Mouse (Mus musculus) adrenal gland, postnatal 14 days (tissue): ENCODE data around the gene Ubn2. TPM values are rescaled to one million over a fixed set of nuclear protein-coding genes. Genes with fewer than 3 reads are reported as not detected.
"Not testable (repeated sequence)": the region's sequence is repeated elsewhere in the genome, so short reads cannot be mapped to it uniquely, and the experiment has no call there.

Source experiments
- DNase-seq: peaks from one replicate; pipeline ENCODE4 v3.0.0; 2021; ENCODE audit warnings: mixed read lengths
- long read RNA-seq, 2 experiments: library from polyadenylated mRNA; stranded (forward); transcript quantifications; one replicate each; pipeline ENCODE4 v2.0.0; 2021
- total RNA-seq: library from RNA; stranded (reverse); gene quantifications from 2 replicates; pipeline ENCODE4 v1.2.3, GENCODE M21; 2021

The Ubn2 gene
- 27.6 and 29.0 TPM in 2 replicates for total RNA-seq
- long read RNA-seq, experiment 1, full-length matches to known transcripts: 4 of 17 reads
- long read RNA-seq, experiment 1, partial matches to known transcripts: 1 of 17 reads
- long read RNA-seq, experiment 1, other reads (novel, unspliced or antisense): 12 of 17 reads
- long read RNA-seq, experiment 2, full-length matches to known transcripts: 1 of 11 reads
- long read RNA-seq, experiment 2, partial matches to known transcripts: 1 of 11 reads
- long read RNA-seq, experiment 2, other reads (novel, unspliced or antisense): 9 of 11 reads

GRCm38 (mm10) chr6:38433261-38434033, at the start of gene Ubn2:
TSS of gene Ubn2 (plus strand) at chr6:38433950.
- DNase-seq: peak; percentile 98

- peak; percentile 33 for DNase-seq
Measured at GRCm38 (mm10) chr6:38389671-38390070, 44.1 kb upstream of the Ubn2 start.

- DNase-seq: not testable (repeated sequence)
Measured at GRCm38 (mm10) chr6:38432457-38432856, 1.3 kb upstream of the Ubn2 start.

GRCm38 (mm10) chr6:38434055-38435023, 589 bp downstream of the Ubn2 start:
- DNase-seq: peak; percentile 79

GRCm38 (mm10) chr6:38443842-38444241, 10.1 kb downstream of the Ubn2 start:
- no peak for DNase-seq

GRCm38 (mm10) chr6:38448295-38448694, 14.5 kb downstream of the Ubn2 start:
- DNase-seq: no peak

GRCm38 (mm10) chr6:38453049-38453448, 19.3 kb downstream of the Ubn2 start:
- DNase-seq: no peak

GRCm38 (mm10) chr6:38456425-38456824, 22.7 kb downstream of the Ubn2 start:
- DNase-seq: not testable (repeated sequence)

- DNase-seq: no peak
Measured at GRCm38 (mm10) chr6:38458075-38458474, 24.3 kb downstream of the Ubn2 start.

- no peak for DNase-seq
Measured at GRCm38 (mm10) chr6:38469591-38469990, 35.8 kb downstream of the Ubn2 start.

GRCm38 (mm10) chr6:38481694-38482371, 48.1 kb downstream of the Ubn2 start:
- DNase-seq: no peak

- peak; percentile 65 for DNase-seq
Measured at GRCm38 (mm10) chr6:38492550-38492949, 58.8 kb downstream of the Ubn2 start.

- no peak for DNase-seq
Measured at GRCm38 (mm10) chr6:38495641-38496040, 61.9 kb downstream of the Ubn2 start.

GRCm38 (mm10) chr6:38512096-38512495, 78.3 kb downstream of the Ubn2 start:
- DNase-seq: no peak

GRCm38 (mm10) chr6:38512830-38513229, 79.1 kb downstream of the Ubn2 start:
- DNase-seq: no peak

GRCm38 (mm10) chr6:38515201-38515600, 81.5 kb downstream of the Ubn2 start:
- peak; percentile 30 for DNase-seq

- DNase-seq: peak; percentile 39
Measured at GRCm38 (mm10) chr6:38523851-38524250, 90.1 kb downstream of the Ubn2 start.

- peak; percentile 55 for DNase-seq
Measured at GRCm38 (mm10) chr6:38531211-38531820, 97.6 kb downstream of the Ubn2 start.

- DNase-seq: peak; percentile 61
Measured at GRCm38 (mm10) chr6:38532500-38533420, 99.0 kb downstream of the Ubn2 start.
